In genomic region chr14:87563841-87564240, GRCm38 (mm10) we compare ENCODE assay signal across 16 mouse cellular contexts.
"Had no signal": no experiment of that assay in that cellular context is flagged by ENCODE, and none has a peak within 500 bp of the region (broad histone marks: within the 10 kb centered on the region; RNA-seq: fewer than 3 reads in every experiment).

No protein-coding gene starts in this region.

- ATAC-seq: liver, embryonic 12.5 days; midbrain, embryonic 13.5 days; midbrain, embryonic 16.5 days had no signal

- H3K9ac ChIP-seq: liver, embryonic 12.5 days; liver, embryonic 15.5 days; lung, embryonic 15.5 days; midbrain, embryonic 13.5 days had no signal

- H3K27me3 ChIP-seq: lung, embryonic 15.5 days; midbrain, embryonic 13.5 days had no signal

- H3K27ac ChIP-seq: liver, embryonic 12.5 days; liver, embryonic 15.5 days; lung, embryonic 15.5 days; midbrain, embryonic 10.5 days; midbrain, embryonic 13.5 days had no signal

- DNase-seq: kidney, adult 9 months; kidney, postnatal 14 days; kidney, postnatal 4 days; left cerebral cortex, postnatal 4 days; lung, adult 18-20 months; lung, postnatal 10 days; lung, postnatal 36 days; thymus, adult 18-20 months; thymus, postnatal 36 days had no signal

- H3K4me3 ChIP-seq: liver, embryonic 12.5 days; liver, embryonic 15.5 days; lung, embryonic 15.5 days; megakaryocyte, embryonic 14.5 days; midbrain, embryonic 10.5 days; midbrain, embryonic 13.5 days had no signal

- H3K4me1 ChIP-seq: liver, embryonic 12.5 days; liver, embryonic 15.5 days had no signal

- H3K9me3 ChIP-seq: liver, embryonic 12.5 days; liver, embryonic 15.5 days; lung, embryonic 15.5 days; megakaryocyte, embryonic 14.5 days; midbrain, embryonic 10.5 days; midbrain, embryonic 13.5 days had no signal

- H3K36me3 ChIP-seq: liver, embryonic 12.5 days; liver, embryonic 15.5 days; lung, embryonic 15.5 days; midbrain, embryonic 10.5 days; midbrain, embryonic 13.5 days had no signal

- H3K4me2 ChIP-seq: liver, embryonic 12.5 days; liver, embryonic 15.5 days; lung, embryonic 15.5 days; midbrain, embryonic 13.5 days had no signal
